Mouse (Mus musculus): ENCODE data around the gene Asb16.

DNA sequence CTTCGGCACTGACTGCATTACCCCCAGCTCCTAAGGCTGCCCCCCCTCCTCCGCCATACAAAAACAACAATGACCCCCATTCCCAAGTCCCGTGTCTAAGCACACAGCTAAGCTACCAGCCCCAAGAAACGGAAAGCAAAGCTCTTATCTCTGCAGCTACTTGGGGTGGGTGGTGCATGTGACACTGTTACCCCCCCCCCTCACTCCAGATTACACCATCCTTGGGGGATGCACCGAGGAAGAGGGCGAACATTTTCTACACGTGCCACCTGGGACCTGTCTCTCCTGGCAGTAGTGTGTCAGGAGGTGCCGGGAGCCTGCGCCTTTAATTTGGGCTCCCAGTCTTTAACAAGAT is 40.4 kb upstream of the Asb16 start:
- TF ChIP-seq EP300 (IDR thresholded peaks at IDR 0.05; ENCODE audit: insufficient read depth, low read depth, low read length) (no peak), CTCF (IDR thresholded peaks at IDR 0.05) (no peak), POLR2A (IDR thresholded peaks at IDR 0.05; ENCODE audit: insufficient read depth, low read depth, low read length) (no peak)

Data from heart, adult 2 months (tissue).